Mouse (Mus musculus): ENCODE measurements around the gene Anxa11.
A peak's percentile ranks its signal among the peaks of the same experiment; 100 is the strongest.
"Not testable (repeated sequence)": the region's sequence is repeated elsewhere in the genome, so short reads cannot be mapped to it uniquely, and the experiment has no call there.

The Anxa11 gene

DNA sequence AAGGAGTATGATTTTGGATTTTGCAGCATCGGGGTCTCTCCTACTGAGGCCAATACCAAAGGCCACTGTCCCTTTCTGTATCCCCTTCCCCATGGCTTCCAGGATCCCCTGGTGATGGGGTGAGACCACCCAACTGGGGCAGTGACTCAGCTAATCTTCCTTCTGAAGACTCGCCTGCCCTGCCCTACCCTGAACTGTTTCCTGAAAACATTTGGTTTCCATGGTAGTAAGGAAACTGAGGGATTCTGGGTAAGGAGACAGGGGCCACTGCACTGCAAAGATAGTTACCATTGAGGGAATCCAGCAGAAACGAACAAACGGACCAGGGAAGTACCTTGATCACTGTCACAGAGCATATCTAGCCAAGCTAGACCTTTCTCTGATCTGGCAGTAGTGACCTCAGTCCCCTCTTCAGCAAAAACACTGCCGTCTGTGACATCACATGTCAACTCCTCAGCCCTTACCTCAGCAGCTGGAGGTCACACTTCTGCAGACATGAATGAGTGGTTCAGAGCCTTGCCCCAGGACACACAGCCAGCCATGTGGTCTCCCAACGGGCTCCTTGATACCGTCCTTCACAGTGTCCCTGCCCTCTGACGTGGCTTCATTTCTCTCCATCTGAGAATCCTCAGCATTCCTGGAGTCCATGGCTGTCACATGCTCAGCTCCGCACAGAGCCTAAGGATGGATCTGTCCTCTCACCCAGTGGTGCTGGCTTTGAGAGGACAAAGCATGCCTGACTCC is 27.4 kb downstream of the Anxa11 start:
- DNase-seq = no peak

DNA sequence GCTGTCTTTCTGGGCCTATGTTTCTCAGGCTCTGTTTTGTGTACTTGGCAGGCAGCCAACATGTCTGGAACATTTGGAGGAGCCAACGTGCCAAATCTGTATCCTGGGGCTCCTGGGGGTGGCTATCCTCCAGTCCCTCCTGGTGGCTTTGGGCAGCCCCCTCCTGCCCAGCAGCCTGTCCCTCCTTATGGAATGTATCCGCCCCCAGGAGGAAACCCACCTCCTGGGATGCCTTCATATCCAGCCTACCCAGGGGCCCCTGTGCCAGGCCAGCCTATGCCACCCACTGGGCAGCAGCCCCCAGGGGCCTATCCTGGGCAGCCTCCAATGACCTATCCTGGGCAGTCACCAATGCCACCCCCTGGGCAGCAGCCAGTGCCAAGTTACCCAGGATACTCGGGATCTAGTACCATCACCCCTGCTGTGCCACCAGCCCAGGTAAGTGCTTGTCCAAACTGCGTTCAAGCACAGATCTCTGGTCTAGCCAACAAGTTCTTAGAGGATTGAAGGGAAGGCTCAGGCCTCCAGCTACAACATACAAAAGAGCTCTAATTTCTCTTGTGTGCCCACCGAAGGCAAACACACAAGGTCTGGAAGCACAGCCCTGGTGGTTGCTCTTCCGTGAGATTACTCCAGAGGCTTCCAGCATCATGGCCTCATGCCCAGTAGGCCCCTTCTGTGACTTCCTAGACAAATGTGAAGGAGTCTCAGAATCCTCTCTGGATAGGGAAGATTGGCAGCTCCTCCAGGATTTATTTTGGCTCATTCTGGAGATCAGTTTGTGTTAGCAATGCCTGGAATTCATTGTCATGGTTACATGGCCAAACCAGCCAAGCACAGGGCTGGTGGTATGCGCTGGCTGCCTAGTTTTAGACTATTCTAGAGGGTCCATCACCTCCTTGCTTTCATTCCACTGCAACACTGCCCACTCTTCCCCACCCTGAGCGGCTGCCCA is 30.8 kb downstream of the Anxa11 start:
- DNase-seq = peak; percentile 61 to 65

DNA sequence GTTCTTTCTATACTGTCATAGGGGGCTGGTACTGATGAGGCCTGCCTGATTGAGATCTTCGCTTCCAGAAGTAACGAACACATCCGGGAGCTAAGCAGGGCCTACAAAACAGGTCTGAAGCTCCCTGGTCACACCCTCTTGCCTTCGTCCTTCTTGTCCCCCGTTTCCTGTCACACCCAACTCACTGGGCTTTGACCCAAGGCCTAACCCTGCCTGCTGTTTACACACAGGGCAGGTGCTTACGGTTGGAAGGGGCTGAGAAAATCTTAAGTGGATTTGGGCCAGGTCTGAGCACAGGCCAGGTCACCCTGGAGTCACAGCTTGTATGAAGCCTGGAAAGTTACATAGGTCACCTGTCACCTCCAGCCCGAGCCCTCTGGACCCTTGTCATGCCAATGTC is 34.7 kb downstream of the Anxa11 start:
- not testable (repeated sequence) for DNase-seq

DNA sequence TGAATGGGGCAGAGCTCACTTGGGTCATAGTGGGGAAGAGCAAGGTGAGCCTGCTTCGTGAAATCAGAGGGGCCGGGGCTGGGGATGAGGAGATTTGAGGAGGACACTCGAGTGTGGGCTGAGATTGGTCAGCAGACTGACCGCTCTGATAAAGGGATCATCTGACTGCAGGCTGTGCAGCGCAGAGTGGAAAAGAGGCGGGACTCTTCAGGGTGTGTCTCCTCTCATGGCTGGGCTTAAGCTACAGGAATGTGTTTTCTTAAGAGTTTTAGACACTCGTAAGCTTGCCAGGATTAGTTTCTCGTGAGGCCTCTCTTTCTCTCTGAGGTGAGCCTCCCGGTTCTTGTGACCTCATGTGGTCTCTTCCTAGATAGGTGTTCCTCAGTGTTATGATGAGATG is 39.8 kb downstream of the Anxa11 start:
- not testable (repeated sequence) for DNase-seq

DNA sequence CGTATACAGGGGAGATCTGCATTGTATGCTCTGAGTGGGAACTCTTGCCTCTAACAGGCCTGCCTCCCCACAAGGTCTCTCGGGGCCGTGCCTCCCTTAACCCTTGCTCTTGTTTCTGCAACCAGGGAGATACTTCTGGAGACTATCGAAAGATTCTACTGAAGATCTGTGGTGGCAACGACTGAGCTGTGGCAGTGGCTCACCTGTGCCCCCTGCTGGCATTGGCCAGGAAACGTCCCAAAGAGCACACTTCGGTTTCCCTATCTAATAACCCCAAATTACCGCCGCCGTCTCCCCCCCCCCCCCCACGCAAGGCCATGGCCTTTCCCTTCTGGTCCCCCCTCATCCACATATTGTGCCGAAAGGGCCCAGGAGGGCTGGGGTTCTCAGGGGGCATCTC is 43.9 kb downstream of the Anxa11 start:
- DNase-seq = not testable (repeated sequence)

DNA sequence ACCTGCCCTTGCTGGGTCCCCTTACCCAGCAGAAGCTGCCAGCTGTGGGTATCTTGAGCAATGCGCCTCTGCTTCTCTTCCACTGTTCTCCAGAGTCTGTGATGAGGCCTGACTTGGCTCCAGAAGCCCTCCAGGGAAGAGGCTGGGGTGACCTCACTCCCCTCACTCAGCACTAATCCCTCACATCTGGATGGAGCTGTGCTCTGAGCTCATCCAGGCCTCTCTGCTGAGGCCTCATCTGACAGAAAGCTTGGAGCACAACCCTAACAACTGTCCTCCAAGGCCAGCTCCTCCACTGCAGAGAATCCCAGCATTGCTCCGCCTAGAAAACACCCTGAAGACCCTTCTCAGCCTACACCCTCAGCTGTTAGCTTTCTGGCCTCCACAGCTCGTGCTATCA is 52.6 kb downstream of the Anxa11 start:
- DNase-seq = not testable (repeated sequence)

DNA sequence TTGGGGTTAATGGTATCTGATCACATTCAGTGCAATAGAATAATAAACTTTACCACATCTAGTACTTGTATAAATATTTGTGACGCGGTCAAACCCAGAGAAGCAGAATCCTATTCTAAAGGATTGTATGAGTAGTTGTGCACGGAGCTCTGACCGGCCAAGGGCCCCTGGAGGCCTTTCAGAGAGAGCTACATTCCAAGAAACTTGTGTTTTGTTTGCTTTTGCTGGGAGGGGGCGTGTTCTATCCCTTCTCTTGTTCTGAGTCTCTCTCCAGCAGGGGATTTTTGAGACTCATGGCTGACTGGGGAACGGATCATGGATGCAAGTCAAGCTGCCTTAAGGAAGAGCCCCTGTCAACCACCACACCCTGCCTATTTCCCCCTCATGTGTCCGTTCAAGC is 53.7 kb downstream of the Anxa11 start:
- not testable (repeated sequence) for DNase-seq

DNA sequence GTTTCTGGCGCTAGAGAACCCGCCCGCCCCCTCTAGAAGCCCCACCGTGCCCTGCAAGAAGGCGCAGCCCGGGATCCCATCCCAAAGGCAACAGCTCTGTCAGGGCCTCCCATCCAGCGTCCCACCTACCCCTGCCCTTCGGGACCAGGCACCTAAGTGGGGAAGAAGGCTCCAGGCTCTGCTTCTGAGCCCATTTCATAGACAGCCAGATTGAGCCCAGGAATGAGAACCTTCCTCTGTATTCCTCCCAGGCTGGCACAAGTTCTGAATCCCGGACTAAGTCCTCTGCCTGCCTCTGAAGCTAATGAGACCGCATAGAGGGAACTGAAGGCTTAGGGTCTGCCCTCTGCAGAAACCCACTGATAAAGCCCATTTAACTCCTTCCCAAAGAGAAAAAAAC is 61.0 kb downstream of the Anxa11 start, which contains the start of gene Plac9a:
Gene Plac9a, minus strand, starts transcription at position 101 of the 400 bp plus-strand sequence.
- not testable (repeated sequence) for DNase-seq

DNA sequence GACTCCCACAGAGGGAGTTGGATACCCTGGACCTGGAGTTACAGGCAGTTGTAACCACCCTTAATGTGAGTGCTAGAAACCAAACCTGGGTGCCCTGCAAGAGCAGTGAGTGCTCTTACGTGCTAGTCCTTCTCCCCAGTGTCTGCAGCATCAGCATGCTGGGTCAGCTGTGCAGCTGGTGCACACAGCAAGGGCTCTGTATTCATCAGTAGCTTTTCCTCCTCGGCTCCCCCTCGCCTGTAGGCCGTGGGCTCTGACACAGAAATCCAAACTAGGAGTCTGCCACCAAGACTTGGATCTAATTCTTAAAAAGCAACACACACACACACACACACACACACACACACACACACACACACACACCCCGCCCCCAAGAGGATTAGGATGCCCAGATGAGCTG is 63.3 kb downstream of the Anxa11 start:
- not testable (repeated sequence) for DNase-seq

DNA sequence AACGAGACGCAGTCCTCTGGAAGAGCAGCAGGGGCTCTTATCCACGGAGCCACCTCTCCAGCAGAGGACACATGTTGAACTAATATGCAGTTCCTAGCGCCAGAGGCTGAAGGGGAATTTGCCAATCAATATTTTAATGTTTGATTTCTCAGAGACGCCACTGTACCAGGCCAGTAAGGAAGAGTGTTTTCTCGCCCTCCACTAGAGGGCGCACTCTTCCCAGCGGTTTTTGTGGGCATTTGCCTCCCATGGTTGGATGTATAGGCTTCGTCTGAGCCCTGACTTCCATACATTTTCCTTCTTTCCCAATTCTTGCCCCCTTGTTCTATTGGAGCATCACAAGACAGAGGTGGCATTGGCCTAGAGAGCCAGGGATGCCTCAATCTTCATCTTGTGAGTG is 65.3 kb downstream of the Anxa11 start:
- DNase-seq = not testable (repeated sequence)

DNA sequence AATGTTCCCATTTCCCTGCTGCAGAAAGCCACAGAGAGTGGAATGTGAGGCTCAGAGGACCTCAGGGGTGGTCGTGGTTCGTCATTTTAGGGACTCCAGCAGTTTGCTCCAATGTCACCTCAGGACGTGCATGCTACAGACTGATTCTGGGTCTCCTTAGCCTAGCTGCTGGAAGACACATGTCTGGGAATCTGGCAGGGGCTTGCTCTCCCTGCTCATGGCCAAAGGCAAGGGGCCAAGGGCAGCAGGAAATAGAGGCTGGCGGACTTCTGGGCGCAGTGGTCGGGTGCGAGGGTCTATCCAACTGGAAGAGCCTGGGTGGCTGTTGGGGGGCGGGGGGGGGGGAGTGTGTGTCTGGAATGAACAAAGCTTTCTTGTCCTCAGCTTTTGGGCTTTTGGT is 67.0 kb downstream of the Anxa11 start:
- not testable (repeated sequence) for DNase-seq

DNA sequence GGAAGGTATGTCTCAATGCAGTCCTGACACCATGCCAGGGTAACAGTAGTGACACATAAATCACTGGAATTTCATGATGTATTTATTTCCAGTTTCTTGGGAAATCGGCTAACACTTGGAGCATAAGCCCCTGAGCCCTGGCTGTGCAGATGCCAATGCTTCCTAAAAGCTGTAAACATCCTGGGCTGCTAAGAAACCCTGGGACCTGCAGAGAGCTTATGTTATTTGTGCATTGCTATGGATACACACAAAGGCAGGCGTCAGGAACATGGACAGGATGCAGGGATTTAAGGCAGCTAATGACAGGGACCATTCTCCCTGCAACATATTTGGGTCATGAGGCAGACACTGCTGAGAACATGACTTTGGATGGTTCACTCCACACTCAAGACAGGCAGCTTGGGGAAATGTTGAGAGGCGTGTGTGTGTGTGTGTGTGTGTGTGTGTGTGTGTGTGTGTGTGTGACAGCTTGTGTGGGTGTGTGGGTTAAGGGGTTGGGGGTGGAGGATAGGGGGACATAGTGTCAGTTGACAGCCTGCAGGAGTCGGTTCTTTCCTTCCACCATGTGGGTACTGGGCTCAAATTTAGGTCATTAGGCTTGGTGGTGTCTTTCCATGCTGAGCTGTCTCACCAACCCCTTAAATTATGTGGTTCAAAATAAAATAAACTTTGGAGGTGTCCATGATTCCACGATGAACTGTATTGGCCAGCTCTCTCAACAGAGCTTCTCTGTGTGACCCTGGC is 76.6 kb downstream of the Anxa11 start:
- not testable (repeated sequence) for DNase-seq

DNA sequence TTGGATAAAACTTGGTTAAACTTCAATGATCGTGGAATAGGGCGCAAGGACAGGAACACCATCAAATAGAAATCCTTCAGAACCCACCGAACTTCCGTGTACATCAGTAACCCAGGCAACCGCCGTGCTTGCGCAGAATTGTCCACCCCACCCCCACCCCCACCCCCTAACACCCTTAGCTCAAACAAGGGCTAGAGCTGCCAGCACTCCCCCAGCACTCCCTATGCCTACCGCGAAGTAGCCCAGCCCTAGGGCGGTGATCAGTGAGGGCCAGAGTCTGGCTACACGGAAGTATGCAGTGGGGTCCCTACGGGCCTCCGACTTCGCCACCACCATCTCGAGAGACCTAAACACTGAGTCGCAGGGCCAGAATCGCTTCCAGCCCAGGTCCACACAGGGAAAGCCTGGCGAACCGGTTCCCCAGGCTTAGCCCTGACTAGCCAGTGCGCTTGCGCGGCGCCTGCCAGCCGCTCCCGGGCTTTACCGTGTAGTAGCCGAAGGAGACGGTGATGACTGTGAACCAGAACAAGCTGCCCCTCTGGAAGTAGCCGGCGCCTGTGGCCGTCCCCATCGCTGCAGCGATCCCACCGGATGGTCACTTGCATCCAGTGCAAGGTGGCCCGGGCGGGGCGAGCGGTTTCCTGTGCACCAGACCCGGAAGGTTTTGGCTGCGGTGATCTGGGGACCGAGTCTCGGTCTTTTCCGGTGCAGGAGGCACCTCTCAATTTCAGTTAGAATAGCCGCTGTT is 85.0 kb downstream of the Anxa11 start:
- DNase-seq = not testable (repeated sequence)

DNA sequence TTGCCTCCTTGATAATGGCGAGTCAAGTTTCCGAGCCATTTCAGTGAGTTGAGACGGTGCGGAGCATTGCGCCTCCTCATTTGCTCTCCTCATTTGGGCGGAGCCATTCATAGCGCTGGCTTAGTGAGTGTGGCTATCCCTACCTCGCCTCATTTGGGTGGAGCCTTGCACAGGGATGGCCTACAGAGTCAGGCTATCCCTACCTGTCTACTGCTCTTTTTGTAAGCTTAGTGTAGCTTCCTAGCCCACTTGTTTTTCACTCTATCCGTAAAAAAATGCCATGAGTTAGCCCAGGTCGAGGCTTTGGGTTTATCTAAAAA is 85.6 kb downstream of the Anxa11 start, which contains the start of gene Tmem254a:
Gene Tmem254a, minus strand, starts transcription at position 111 of the 320 bp plus-strand sequence.
- not testable (repeated sequence) for DNase-seq

All from kidney, postnatal 25 days (tissue).